Mouse (Mus musculus) small intestine, adult 2 months (tissue): ENCODE data around the gene Ager.

Experiments
- CTCF ChIP-seq: fragments of 200-500 bp; IDR thresholded peaks from 2 replicates; pipeline ENCODE4 v1.5.1; 2012; ENCODE audit warnings: low read depth, mild to moderate bottlenecking, control low read depth, inconsistent platforms, low read length, moderate library complexity, mixed read lengths; ENCODE audit not compliant: insufficient replicate concordance, insufficient read length; ENCODE audit errors: extremely low read depth
- POLR2A ChIP-seq: fragments of 200-500 bp; IDR thresholded peaks from 2 replicates; pipeline ENCODE4 v1.6.1; 2012; ENCODE audit warnings: low read depth, mild to moderate bottlenecking, control low read depth, inconsistent platforms, low read length, moderate library complexity

DNA sequence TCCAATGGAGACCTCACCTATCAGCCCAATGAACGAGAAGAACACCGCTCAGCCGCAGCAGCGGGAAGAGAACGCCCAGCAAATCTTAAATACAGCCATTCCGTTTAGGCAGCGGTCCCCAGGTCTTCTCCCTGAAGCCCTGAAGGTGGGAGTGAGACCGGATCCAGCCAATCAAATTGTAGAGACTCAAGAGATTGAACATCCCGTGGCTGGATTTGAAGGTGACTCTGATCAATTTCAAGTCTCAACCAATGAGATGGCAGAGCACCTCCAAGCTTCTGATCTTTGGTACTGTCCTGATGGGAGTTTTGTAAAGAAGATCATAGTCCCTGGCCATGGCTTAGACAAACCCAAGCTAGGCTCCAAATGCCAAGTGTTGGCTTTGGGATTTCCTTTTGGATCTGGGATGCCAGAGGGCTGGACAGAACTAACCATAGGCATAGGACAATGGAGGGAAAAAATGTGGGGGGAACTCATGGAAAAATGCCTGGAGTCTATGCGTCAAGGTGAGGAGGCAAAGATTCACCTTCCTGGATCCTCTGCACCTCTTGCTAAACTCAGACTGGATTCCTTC lies 47.7 kb downstream of the Ager start:
- TF ChIP-seq POLR2A (no peak), CTCF (no peak)
